Mouse (Mus musculus) forebrain, embryonic 13.5 days (tissue): ENCODE results near the gene Fam124a. TPM values are rescaled to one million over a fixed set of nuclear protein-coding genes. Genes with fewer than 3 reads are reported as not detected.
"Not testable (repeated sequence)": the region's sequence is repeated elsewhere in the genome, so short reads cannot be mapped to it uniquely, and the experiment has no call there.

Experiments
- ATAC-seq: fragments of 200-750 bp; cut with Nextera tagmentation; 2 replicates; pipeline ENCODE4 v1.8.0; 2017
- H3K27ac ChIP-seq: fragments of 300-500 bp; sonication (generic); 2 replicates; pipeline ENCODE4 v1.5.1; 2015; ENCODE audit warnings: inconsistent platforms, mild to moderate bottlenecking, moderate library complexity
- H3K27me3 ChIP-seq: fragments of 300-500 bp; sonication (generic); 2 replicates; pipeline ENCODE4 v1.6.1; 2015; ENCODE audit warnings: mild to moderate bottlenecking, inconsistent platforms
- H3K36me3 ChIP-seq: fragments of 300-500 bp; sonication (generic); 2 replicates; pipeline ENCODE4 v1.6.1; 2015; ENCODE audit warnings: mild to moderate bottlenecking, inconsistent platforms; ENCODE audit not compliant: poor library complexity, severe bottlenecking
- H3K4me1 ChIP-seq: fragments of 300-500 bp; sonication (generic); 2 replicates; pipeline ENCODE4 v1.6.1; 2015; ENCODE audit warnings: inconsistent platforms
- H3K4me2 ChIP-seq: fragments of 300-500 bp; sonication (generic); 2 replicates; pipeline ENCODE4 v1.6.1; 2015; ENCODE audit warnings: inconsistent platforms, mild to moderate bottlenecking, moderate library complexity
- H3K4me3 ChIP-seq: fragments of 300-500 bp; sonication (generic); 2 replicates; pipeline ENCODE4 v1.5.1; 2015; ENCODE audit warnings: mild to moderate bottlenecking, inconsistent platforms
- H3K9ac ChIP-seq: fragments of 300-500 bp; sonication (generic); 2 replicates; pipeline ENCODE4 v1.6.1; 2015; ENCODE audit warnings: mild to moderate bottlenecking, inconsistent platforms
- H3K9me3 ChIP-seq: fragments of 300-500 bp; sonication (generic); replicated peaks from 2 replicates; pipeline ENCODE4 v1.6.1; 2016; ENCODE audit warnings: inconsistent platforms
- WGBS: fragments of 180-500 bp; shearing (Covaris S2); methylation state at CpG from one replicate; pipeline ENCODE4 v1.1.7; 2015; 5-methylcytosine and 5-hydroxymethylcytosine counted together
- polyA plus RNA-seq: library from polyadenylated mRNA; unstranded; fragments of >200 nt; fragmentation: Nextera tagmentation; extraction: Ambion mirVana; gene quantifications from 2 replicates; pipeline ENCODE4 v1.2.1, GENCODE M21; 2015

Fam124a gene
- polyA plus RNA-seq, 1 experiment from 2014 or later, result 23.9 TPM

DNA sequence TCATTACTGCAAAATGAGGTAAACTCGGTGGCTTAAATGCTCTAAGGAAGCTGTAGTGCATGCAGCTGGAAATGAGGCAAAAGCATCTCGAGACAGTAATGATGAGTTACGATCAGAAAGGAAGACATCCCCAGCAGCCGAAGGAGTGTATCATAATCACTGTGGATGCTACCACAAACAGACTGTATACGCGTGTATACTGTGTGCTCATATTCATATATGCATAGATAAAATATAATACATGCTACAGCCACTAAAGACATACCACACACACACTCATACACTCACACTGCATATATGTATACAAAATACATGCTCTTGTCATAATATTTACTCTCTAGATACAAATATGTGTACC, 82.8 kb downstream of the Fam124a start:
- WGBS, result 44% methylated on average over 6 of the region's 6 CpGs
- H3K4me3 ChIP-seq, result no peak overlapping the region
- peaks cover 12% of the 10 kb centered on the region for H3K4me1 ChIP-seq
- peak; percentile 45; the same call in 1 of the 2 replicates for ATAC-seq
- peak overlapping the region; percentile 66; the same call in 1 of the 2 replicates for H3K27ac ChIP-seq
- no peak overlapping the region for H3K9ac ChIP-seq
- peak overlapping the region; percentile 24; the same call in 1 of the 2 replicates for H3K4me2 ChIP-seq
- no peaks in the 10 kb centered on the region for H3K27me3 ChIP-seq
- H3K36me3 ChIP-seq, result no peaks in the 10 kb centered on the region
- no peaks in the 10 kb centered on the region for H3K9me3 ChIP-seq

DNA sequence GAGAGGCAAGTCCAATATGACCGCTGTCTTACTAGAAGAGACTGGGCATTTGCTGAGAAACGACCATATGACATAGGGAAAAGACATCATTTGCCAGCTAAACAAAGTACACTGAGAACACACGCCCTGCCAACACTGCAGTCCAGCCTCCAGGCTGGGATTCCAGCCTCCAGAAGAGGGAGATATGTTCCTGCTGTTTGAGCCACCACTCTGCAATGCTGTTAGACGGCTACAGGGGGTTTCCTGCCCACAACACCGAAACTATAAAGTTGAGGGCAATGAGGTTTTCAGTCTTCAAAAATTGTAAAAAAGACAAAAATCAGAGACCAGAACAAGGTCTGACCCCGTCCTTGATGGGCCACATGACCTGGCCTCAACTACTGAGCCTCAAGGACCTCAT, 83.6 kb downstream of the Fam124a start:
- Histone ChIP-seq H3K4me2 (no peak overlapping the region), H3K27me3 (no peaks in the 10 kb centered on the region), H3K9me3 (no peaks in the 10 kb centered on the region), H3K4me3 (no peak overlapping the region), H3K27ac (no peak overlapping the region), H3K9ac (no peak overlapping the region), H3K4me1 (peaks cover 12% of the 10 kb centered on the region), H3K36me3 (no peaks in the 10 kb centered on the region)
- ATAC-seq, result no peak
- 74% methylated on average over 6 of the region's 6 CpGs for WGBS

DNA sequence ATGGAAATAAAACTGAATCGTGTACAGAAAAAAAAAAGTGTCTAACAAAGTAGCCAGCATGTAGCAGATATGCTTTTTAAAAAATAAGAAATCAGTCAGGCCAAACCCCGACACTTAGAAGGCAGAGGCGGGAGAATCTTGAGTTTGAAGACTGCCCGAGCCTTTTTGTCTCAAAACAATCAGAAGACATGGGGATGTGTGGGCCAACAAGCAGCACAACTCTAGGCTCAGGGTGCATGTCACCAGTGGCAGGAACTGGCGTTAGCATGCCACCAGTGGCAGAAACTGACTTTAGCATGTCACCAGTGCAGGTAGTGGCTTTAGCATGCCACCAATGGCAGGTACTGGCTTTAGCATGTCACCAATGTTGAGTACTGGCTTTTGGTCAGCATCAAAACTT, 84.0 kb downstream of the Fam124a start:
- WGBS, result 90% methylated on average over 5 of the region's 5 CpGs
- Histone ChIP-seq H3K27ac (no peak overlapping the region), H3K9me3 (no peaks in the 10 kb centered on the region), H3K4me3 (no peak overlapping the region), H3K4me1 (peaks cover 12% of the 10 kb centered on the region), H3K9ac (no peak overlapping the region), H3K27me3 (no peaks in the 10 kb centered on the region), H3K4me2 (no peak overlapping the region), H3K36me3 (no peaks in the 10 kb centered on the region)
- no peak for ATAC-seq

DNA sequence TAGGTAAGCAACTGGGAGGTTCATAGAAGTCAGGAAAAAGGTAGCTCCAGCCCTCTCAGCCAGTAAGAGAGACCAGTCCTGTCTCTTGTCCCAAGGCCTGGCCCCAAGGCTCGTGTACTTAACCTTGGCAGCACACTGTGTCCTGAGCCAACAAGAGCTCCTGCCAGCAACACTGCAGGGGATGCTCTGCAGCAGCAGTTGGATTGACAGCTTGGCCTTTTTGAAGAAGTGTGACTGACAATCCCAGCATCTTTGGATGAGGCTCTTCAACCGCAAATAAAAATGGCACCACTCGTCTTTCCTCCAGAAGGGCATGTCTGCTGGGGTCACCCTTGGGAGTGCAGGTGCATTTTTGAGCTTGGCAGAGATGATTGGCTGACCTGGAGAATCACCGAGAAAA, 84.9 kb downstream of the Fam124a start:
- Histone ChIP-seq H3K36me3 (no peaks in the 10 kb centered on the region), H3K9ac (no peak overlapping the region), H3K4me3 (no peak overlapping the region), H3K9me3 (no peaks in the 10 kb centered on the region), H3K27me3 (no peaks in the 10 kb centered on the region), H3K4me2 (no peak overlapping the region), H3K4me1 (peaks cover 12% of the 10 kb centered on the region), H3K27ac (no peak overlapping the region)
- 76% methylated on average over 4 of the region's 4 CpGs for WGBS
- ATAC-seq, result no peak

DNA sequence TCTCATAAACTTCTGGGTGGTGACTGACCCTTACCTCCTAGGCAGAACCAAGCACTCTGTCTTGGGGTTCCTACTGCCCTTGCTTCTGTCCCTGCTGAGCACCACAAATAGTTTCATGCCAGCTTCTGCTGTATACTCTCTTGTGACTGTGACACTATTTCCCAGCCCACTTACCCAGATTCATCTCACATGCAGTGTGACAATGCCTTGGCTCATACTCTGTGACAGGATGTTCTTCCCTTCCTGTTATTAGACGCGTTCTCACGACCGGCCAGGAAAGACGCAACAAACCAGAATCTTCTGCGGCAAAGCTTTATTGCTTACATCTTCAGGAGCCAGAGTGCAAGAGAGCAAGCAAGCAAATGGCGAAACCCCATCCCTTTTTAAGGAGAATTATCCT, 86.8 kb downstream of the Fam124a start:
- not testable (repeated sequence) for H3K9ac ChIP-seq, ATAC-seq, H3K27ac ChIP-seq, H3K4me2 ChIP-seq, H3K27me3 ChIP-seq, H3K9me3 ChIP-seq, H3K36me3 ChIP-seq, H3K4me3 ChIP-seq
- H3K4me1 ChIP-seq, result peaks cover 10% of the 10 kb centered on the region
- 96% methylated on average over 6 of the region's 7 CpGs for WGBS

DNA sequence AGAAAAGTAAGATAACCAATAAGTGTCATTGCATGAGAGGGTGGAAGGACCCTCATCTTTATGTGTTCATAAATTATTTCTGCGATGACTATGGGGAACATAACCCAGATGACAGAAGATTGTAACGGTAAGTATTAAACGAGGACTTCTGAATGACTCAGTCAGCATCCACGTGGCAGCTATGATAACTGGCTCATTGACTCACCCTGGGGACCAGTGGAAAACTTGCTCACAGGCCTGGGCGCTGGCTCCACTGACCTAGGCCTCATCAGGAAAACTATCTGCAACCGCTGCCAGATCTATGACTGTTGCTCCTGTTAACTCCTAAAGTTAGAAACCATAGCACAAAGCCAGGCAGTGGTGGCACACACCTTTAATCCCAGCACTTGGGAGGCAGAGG, 92.9 kb downstream of the Fam124a start:
- 90% methylated on average over 6 of the region's 6 CpGs for WGBS
- Histone ChIP-seq H3K27me3 (no peaks in the 10 kb centered on the region), H3K4me3 (no peak overlapping the region), H3K9me3 (no peaks in the 10 kb centered on the region), H3K27ac (no peak overlapping the region), H3K9ac (no peak overlapping the region), H3K4me1 (no peaks in the 10 kb centered on the region), H3K4me2 (no peak overlapping the region), H3K36me3 (no peaks in the 10 kb centered on the region)
- no peak for ATAC-seq

DNA sequence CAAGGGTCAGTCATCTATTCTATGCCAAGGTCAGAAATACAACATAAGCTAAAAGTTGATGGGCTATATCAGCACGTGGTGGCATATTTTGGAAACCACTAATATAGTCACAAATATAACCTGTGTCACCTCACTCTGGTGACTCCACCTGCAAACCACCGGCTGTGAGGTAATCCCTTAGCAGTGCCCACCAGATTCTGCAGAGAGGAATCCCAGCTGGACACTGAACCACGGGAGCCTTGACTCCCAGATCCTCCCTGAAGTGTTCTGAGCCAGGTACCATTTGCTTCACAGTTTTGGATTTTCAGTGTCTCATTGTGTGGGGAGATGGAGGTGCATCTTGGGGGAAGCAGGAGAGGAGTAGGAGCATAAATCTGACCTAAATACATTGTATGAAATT, 94.8 kb downstream of the Fam124a start:
- Histone ChIP-seq H3K36me3 (no peaks in the 10 kb centered on the region), H3K9ac (no peak overlapping the region), H3K9me3 (no peaks in the 10 kb centered on the region), H3K4me2 (no peak overlapping the region), H3K4me1 (no peaks in the 10 kb centered on the region), H3K27ac (no peak overlapping the region), H3K4me3 (no peak overlapping the region), H3K27me3 (no peaks in the 10 kb centered on the region)
- 66% methylated on average over 3 of the region's 3 CpGs for WGBS
- ATAC-seq, result no peak

DNA sequence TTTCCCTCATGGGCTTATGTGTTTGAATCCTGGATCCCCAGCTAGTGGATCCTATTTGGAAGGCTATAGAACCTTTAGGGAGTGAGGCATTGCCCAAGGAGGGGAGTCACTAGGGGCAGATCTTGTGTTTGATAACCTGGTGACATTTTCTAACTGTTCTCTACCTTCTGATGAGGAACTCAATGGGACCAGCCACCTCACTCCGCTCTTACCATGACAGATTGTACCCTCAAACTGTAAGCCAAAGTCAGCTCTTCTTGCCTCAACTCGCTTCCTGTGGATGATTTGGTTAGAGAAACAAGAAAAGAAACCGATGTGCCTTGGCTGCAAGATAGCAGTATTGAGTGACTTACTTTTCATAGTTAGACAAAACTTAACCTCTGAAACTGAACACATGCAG, 96.2 kb downstream of the Fam124a start:
- Histone ChIP-seq H3K9me3 (no peaks in the 10 kb centered on the region), H3K27me3 (no peaks in the 10 kb centered on the region), H3K4me1 (no peaks in the 10 kb centered on the region), H3K27ac (no peak overlapping the region), H3K9ac (no peak overlapping the region), H3K4me3 (no peak overlapping the region), H3K4me2 (no peak overlapping the region), H3K36me3 (no peaks in the 10 kb centered on the region)
- ATAC-seq, result no peak
- whole genome bisulfite sequencing, result 93% methylated on average over 3 of the region's 3 CpGs

DNA sequence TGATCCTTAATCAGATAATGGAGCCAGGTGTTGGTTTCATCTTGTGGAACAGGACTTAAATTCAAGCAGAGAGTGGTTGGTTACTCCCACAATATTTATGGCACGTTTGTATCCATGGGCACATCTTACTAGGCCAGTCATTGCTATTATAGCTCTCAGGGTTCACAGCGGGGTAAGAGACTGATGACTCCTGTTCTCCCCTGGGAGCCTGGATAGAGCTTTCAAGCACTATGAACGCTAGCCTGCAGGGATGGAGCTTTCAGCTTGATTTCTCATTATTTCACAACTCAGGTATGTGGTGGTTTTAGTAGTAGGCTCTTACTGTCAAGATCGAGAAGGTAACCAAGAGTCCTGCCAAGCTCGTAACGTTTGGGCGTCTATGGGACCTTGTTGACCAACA, 100.5 kb downstream of the Fam124a start:
- Histone ChIP-seq H3K36me3 (no peaks in the 10 kb centered on the region), H3K4me2 (no peak overlapping the region), H3K27ac (no peak overlapping the region), H3K4me3 (no peak overlapping the region), H3K27me3 (no peaks in the 10 kb centered on the region), H3K4me1 (no peaks in the 10 kb centered on the region), H3K9ac (no peak overlapping the region), H3K9me3 (no peaks in the 10 kb centered on the region)
- WGBS, result 84% methylated on average over 7 of the region's 7 CpGs
- no peak for ATAC-seq

DNA sequence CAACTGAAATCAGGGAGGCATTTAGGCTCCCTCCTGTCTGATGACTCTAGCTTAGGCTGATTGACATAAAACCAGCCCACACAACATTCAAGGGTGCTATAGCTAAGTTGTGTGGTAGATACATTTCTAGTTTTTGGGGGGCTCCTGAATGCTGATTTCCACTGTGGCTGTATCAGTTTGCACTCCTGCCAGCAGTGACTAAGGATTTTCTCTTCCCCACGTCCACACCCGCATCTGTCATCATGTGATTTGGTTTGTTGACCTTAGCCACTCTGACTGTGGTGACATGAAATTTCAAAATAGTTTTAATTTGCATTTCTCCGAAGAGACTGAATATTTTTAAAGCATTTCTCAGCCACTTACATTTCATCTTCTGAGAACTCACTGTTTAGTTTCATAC, 101.9 kb downstream of the Fam124a start:
- no peak overlapping the region for H3K4me3 ChIP-seq
- no peaks in the 10 kb centered on the region for H3K36me3 ChIP-seq
- no peaks in the 10 kb centered on the region for H3K9me3 ChIP-seq
- H3K27ac ChIP-seq, result no peak overlapping the region
- no peak overlapping the region for H3K9ac ChIP-seq
- WGBS, result 91% methylated on average over 3 of the region's 3 CpGs
- no peak for ATAC-seq
- H3K27me3 ChIP-seq, result no peaks in the 10 kb centered on the region
- no peaks in the 10 kb centered on the region for H3K4me1 ChIP-seq
- no peak overlapping the region for H3K4me2 ChIP-seq

Other genes starting within 250 kb of the Fam124a start
- gene Gucy1b2, start 99.4 kb upstream of the Fam124a start, polyA plus RNA-seq, result 4.6 and 5.1 TPM in 2 replicates
- 0.14 TPM in 1 of 2 replicates, not detected in the other for gene Gm4131, start 11.2 kb downstream of the Fam124a start, polyA plus RNA-seq
- gene Serpine3, start 107.9 kb downstream of the Fam124a start, polyA plus RNA-seq, result not detected in 2 replicates
- 17.9 and 19.4 TPM in 2 replicates for gene Ints6, start 205.4 kb downstream of the Fam124a start, polyA plus RNA-seq